Mouse (Mus musculus) MEL (cell line): ENCODE data around the gene Mlxip.

Experiments
- CTCF ChIP-seq, 3 experiments: IDR thresholded peaks in 2 of 3; conservative IDR thresholded peaks in 1 of 3; 2 replicates each; pipeline ENCODE4 v1.5.1; 2011 to 2012; ENCODE audit warnings: low read length in 3 of 3, low read depth in 2 of 3, mild to moderate bottlenecking in 2 of 3, improper control_type of control experiment in 1 of 3, inconsistent platforms in 1 of 3, mixed read lengths in 1 of 3, moderate library complexity in 1 of 3; ENCODE audit not compliant: control insufficient read depth in 1 of 3, insufficient read depth in 1 of 3, poor library complexity in 1 of 3, severe bottlenecking in 1 of 3
- HCFC1 ChIP-seq: IDR thresholded peaks from 2 replicates; pipeline ENCODE4 v1.6.1; 2012; ENCODE audit warnings: low read depth, mild to moderate bottlenecking, inconsistent platforms, low read length, improper control_type of control experiment, moderate library complexity
- MAX ChIP-seq: IDR thresholded peaks from 2 replicates; pipeline ENCODE4 v1.6.1; 2011; ENCODE audit warnings: low read length, improper control_type of control experiment
- MAZ ChIP-seq: IDR thresholded peaks from 2 replicates; pipeline ENCODE4 v1.6.1; 2012; ENCODE audit warnings: low read depth, mild to moderate bottlenecking, inconsistent platforms, low read length, improper control_type of control experiment
- MYC ChIP-seq: IDR thresholded peaks from 2 replicates; pipeline ENCODE4 v1.6.1; 2011; ENCODE audit warnings: low read depth, mild to moderate bottlenecking, low read length, improper control_type of control experiment, moderate library complexity
- POLR2A ChIP-seq, 2 experiments: IDR thresholded peaks; 2 replicates each; pipeline ENCODE4 v1.6.1; 2011 to 2012; ENCODE audit warnings: low read length in 2 of 2, mild to moderate bottlenecking in 2 of 2, control low read depth in 1 of 2, improper control_type of control experiment in 1 of 2, low read depth in 1 of 2, moderate library complexity in 1 of 2; ENCODE audit not compliant: control insufficient read depth in 1 of 2, insufficient read depth in 1 of 2, poor library complexity in 1 of 2
- RAD21 ChIP-seq: IDR thresholded peaks from 2 replicates; pipeline ENCODE4 v1.6.1; 2011; ENCODE audit warnings: mild to moderate bottlenecking, low read depth, low read length, improper control_type of control experiment
- RCOR1 ChIP-seq: IDR thresholded peaks from 2 replicates; pipeline ENCODE4 v1.6.1; 2012; ENCODE audit warnings: low read depth, mild to moderate bottlenecking, inconsistent platforms, low read length, improper control_type of control experiment
- SIN3A ChIP-seq: IDR thresholded peaks from 2 replicates; pipeline ENCODE4 v1.6.1; 2012; ENCODE audit warnings: low read length, improper control_type of control experiment, inconsistent platforms
- TCF12 ChIP-seq: IDR thresholded peaks from 2 replicates; pipeline ENCODE4 v1.6.1; 2014; ENCODE audit warnings: low read depth, mild to moderate bottlenecking, inconsistent platforms, low read length, improper control_type of control experiment, moderate library complexity
- ZKSCAN1 ChIP-seq: IDR thresholded peaks from 2 replicates; pipeline ENCODE4 v1.6.1; 2012; ENCODE audit warnings: low read depth, mild to moderate bottlenecking, inconsistent platforms, low read length, improper control_type of control experiment, moderate library complexity
- ZNF384 ChIP-seq: IDR thresholded peaks from 2 replicates; pipeline ENCODE4 v1.6.1; 2012; ENCODE audit warnings: low read depth, mild to moderate bottlenecking, inconsistent platforms, low read length, improper control_type of control experiment

DNA sequence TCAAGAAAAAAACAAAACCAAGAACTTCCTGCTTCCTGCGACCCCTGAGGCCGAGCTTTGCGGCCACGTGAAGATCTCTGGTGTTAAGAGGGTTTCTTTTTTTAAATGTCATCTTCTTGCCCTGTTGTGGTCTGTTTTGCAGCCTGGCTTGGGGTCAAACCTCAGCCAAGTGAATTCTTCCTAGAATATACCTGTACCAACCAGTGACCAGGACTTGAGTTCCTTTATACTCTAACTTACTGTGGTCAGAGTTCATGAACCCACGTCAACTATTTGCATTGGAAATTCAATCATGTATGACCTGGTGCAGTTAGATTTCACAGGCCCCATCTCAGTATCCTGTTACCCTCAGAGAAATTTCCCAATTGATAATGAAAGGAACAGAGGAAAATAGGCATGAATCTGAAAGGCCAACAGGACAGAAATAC lies 15.1 kb upstream of the Mlxip start:
- TF ChIP-seq MAZ (no peak), RCOR1 (no peak), TCF12 (no peak), CTCF (IDR thresholded peaks at IDR 0.05 in 2 of 3, conservative IDR thresholded peaks at IDR 0.05 in 1 of 3; ENCODE audit: control insufficient read depth in 1 of 3, insufficient read depth in 1 of 3, low read depth in 2 of 3, low read length in 3 of 3, poor library complexity in 1 of 3, severe bottlenecking in 1 of 3) (no peak), SIN3A (no peak), MAX (no peak), POLR2A (IDR thresholded peaks at IDR 0.05; ENCODE audit: control insufficient read depth in 1 of 2, insufficient read depth in 1 of 2, low read depth in 1 of 2, low read length in 2 of 2, poor library complexity in 1 of 2) (no peak), ZKSCAN1 (no peak), MYC (no peak), HCFC1 (no peak), ZNF384 (no peak), RAD21 (no peak)
